Mouse (Mus musculus) thymus, adult 18-20 months (tissue): ENCODE results near the gene Padi2.

ENCODE experiments used
- DNase-seq, 2 experiments: peaks; one replicate each; pipeline ENCODE4 v3.0.0; 2022; ENCODE audit warnings: mixed read lengths in 2 of 2

The Padi2 gene

DNA sequence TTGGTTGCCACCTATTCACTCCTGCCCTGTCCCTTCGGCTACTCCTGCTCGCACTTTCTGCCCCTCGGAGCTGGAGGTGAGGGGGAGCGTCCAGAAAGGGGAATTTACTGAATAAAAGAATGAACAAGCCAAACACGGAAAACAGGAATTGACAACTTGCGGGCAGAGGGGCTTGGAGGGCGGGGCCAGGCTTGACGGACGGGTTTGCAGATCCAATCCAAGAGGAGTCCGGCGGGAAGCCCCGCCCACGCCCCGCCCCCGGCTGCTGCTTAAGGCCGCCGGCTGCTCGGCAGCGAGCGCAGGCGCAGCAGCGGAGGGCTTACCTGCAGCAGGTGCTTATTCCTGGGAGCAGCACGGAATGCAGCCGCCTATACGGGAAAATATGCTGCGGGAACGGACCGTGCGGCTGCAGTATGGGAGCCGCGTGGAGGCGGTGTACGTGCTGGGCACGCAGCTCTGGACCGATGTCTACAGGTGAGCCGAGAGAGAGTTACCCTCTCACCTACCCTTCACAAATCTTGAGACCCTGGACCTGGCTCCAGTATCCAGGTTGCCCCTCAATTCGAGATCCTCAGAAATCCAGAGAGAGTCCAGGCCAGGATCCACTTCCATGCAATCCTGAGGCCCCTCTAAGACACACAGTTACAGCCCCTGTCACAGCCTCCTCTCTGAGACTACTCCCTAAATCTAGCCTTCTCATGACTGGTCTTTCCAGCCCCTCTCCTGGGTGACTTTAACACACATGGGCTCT, at the start of gene Padi2:
Gene Padi2 (plus strand): TSS at position 269 of the 751 bp plus-strand sequence.
- peak; percentile 82 to 84 for DNase-seq

DNA sequence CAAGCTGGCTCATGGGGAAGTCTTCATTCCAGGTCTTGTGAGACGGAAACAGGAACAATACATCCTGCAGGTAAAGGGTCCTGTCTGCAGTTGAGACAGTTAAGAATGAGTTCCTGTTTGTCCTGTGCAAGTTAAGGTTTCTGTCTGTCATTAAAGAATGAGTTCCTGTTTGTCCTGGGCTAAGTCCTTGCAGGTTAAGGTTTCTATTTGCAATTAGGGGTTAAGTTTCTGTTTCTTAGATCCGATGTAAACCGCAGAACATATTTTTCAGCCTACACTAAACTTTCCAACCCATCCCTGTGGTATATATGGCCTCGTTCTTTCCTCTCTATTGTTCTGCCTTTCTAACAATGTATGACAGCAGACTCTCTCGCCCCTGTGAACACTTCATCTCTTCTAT, 49.1 kb upstream of the Padi2 start:
- no peak for DNase-seq

DNA sequence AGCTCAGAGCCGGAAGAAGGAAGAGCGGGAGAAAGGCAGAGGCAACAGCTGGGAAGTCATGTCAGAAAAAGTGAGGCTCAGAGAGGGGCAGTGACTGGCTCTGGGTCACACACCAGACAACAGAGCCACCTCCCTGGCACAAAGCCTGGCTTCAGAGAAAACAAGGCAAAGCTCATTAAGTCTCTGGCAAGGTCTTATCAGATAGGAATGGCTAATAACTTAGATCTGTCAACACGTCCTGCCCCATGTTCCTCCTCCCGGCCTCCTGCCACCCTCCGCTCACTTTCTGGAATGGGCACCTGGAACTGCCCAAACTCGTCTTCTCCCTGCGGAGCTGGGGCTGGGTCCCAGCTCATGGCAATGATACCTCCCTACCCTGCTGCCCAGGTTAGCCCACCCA, 48.3 kb upstream of the Padi2 start:
- DNase-seq: no peak

DNA sequence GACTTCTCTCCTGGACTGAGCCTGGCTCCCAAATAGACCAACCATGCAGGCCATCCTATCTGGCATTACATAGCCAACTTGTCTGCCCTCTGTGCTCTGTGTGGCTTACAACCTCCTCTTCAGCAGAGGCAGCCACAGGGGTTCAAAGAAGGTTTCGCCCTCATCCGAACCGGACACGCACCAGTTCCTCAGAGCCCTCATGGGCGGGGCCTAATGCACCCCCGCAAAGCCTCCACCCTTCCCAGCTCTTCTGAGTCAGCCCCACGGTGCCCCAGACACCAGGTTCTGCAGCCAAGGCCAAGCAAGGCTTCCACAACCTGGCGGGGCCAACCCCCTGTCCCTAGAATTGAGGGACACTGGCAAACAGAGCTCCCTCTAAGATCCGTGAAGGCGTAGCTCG, 46.9 kb upstream of the Padi2 start:
- DNase-seq: no peak

DNA sequence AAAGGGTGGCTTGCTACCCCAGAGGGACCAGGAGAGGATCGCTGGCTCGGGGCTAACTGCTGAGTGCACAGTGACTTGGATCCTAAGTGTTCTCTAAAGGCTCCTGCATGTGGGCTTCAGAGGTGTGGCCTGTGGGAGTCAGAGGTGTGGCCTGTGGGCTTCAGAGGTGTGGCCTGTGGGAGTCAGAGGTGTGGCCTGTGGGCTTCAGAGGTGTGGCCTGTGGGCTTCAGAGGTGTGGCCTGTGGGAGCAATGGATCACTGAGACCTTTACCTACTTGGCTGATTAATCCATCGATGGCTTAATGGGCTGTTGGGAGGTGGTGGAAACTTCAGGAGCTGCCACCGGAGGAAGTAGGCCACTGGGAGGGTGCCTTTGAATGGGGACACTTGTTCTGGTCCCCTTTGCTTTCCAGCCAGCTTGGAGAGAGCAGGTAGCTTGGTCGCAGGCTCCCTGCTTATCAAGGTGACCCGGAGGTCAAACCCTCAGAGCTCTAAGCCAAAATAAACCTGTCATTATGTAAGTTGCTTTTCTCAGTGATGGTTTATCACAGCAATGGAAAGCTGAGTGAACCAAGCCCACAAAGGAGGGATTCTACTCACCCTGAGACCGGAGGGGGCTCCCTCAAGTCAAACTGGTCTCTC, 45.9 kb upstream of the Padi2 start:
- no peak for DNase-seq

DNA sequence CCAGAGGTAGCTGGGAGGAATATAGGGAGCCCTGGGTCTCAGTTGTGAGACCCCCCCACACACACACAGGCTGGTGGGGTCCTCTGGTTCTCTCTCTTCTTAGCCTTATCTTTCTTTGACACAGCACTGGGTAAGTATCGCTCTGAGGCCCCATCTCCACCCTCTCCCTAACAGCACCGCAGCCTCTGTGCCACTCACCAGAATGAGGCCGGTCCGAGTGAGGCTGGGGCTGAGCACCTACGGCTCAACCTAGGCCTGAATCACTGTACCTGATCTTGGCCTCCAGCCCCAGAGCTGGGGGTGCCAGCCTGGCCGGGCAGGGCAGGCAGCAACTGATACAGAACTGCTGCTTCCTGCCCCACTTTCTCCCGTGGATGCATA, 45.4 kb upstream of the Padi2 start:
- no peak for DNase-seq

DNA sequence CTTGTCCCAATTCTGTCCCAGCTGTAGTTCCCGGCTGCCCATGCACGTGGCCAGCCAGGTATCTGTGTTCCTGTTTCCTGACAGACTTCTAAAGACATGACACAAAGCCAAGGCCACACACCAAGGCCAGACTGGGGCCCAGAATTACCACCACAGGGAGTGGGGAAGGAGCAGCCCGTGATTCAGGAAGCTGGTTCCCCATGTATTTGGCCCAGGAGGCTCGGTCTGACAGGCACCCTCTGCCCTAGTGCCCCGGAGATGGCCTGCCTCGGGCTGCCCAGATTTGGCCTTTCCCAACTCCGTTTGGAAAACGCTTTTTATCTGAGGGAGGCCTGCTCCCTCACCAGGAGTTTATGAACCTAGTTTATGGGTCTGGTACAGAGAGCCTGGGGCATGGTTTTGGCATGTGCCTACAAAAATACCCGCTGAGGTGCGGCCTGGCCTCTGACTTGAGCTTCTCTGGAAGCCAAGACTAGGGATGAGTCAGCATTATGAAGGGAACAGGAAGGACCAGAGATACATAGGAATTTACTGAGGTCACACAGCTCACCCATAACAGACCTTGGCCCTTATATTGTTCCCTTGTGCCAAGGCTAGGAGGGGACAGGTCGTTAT, 44.0 kb upstream of the Padi2 start:
- no peak for DNase-seq

DNA sequence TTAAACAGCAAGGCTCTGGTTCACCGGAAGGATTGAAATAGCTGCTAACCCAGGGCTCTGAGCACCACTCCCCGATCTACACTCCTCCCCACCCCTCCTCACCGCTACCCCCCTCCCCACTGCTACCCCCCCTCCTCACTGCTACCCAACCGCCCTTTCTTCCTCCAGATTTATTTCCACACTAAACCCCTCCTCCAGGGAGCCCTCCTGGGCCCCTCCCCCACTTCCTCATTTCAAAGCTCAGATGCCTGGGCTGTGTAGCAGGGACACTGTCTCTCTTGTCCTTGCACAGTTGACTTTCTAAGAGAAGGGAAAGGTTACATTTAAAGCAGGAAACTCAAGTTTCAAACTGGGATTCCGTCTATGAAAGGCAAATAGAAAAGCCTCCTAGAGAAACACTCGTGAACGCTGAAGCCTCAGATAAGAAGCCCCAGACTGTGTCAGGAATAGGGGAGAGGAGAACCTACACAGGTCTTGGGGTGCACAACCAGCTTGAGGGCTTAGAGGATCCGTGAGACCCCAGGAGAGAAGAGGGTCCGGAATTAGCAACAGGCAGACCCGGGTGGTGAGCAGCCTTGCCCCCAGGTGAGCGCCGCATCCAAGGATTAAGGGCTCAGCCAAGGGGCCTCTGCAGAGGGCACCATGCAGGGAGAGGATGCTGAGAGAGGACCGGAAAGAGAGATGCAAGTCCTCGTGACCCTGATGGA, 37.5 kb upstream of the Padi2 start:
- peak; percentile 21 to 56 for DNase-seq

DNA sequence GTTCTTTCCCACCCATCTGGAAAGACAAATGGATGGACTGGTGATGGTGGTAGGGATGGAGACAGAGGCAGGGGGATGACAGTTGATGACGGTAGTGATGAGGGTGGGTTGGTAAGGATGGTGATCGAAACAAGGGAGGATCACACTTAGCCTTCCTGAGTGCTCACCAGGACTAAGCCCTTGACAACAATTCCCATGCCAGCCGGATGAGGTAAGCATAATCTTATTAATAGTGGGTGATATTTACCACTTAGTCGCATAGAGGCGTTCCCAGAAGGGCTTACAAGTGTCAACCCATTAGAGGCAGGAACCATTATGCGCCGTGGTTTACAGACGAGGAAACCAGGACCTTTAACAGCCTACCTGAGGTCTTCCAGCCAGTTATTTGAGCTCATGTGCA, 36.2 kb upstream of the Padi2 start:
- no peak for DNase-seq

DNA sequence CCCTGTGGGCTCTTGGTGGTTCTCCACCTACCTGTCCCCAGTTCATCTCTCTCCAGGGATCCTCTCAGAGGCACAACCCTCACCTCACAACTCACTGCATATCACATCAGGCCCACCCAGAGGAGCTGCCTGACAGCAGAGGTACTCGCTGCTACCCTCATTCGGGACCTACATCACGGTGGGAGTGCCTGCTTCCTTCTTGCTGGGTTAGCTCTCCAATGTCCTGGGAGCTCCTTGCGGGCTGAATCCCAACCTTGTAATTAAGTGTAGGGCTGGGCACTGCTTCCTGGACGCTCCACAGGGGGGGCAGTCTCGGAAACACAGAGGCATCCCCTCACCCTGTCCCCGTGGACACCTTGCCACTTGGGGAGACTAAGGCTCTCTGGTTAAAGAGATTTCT, 35.3 kb upstream of the Padi2 start:
- no peak for DNase-seq

DNA sequence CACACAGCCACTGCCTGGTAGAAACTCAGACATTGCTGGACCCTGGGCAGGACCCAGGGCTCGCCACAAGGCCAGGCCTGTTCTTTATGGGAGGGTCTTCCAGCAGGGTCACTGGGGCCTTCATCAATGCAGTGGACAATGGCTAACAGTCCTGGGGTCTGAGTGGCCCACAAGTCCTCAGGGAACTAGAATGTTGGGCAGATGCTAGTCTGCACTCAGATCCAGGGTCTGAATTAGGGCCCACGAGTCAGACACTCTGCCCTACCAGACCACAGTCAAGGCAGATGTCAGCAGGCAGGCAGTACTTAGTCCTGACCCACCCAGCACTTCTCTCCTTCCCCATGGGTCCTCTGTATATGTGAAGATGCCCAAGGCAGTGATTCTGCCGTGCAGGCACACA, 34.8 kb upstream of the Padi2 start:
- DNase-seq: no peak

DNA sequence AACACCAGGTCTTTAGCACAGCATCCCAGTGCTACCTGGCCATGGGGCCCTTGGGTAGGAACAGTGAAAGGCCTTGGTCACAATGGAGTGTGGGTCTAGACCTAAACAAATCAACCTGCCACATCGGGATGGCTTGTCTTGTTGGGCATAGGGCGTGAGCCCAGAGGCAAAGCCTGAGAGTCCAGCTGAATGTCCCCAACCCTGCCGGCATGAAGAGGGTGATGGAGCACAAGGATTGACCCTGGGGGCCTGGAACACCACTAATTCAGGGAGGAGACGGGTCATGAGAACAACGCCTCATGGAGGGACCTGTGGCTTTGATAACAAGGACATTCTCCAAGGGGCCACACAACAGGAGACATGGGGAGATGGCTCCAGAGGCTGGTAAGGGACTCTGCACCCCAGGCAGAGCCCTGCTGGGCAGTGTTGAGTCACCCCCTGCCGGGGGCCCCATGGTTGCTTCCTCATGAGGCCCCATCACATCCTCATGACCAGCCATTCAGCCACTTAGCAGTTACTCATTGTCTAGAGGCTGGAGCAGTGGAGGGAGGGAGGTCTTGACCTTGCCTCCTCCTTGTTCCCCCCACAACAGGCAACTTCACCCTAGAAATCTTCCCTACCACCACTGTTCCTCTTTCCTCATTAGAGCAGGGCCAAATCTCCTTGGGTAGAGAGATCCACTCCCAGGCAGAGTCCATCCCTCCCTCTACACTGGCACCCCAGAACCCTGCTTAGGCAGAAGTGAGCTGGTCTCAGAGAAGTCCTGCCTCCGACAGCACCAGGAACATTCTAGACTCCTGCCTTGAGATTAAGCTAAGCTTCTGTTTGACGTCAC, 34.1 kb upstream of the Padi2 start:
- no peak for DNase-seq

DNA sequence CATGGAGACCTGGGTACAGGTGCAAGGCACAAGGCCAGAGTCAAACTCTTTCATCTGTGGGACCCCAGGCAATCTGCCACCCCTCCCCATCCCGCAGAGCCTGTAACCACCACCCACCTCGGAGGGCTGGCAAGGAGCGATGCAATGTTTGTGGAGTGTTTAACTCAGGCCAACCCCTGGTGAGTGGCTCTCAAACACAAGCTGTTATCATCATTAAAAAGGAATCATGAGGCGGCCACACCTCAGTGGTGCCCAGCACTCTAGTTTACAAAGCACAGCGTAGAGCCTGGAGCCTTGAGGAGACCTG, 33.5 kb upstream of the Padi2 start:
- DNase-seq: no peak

DNA sequence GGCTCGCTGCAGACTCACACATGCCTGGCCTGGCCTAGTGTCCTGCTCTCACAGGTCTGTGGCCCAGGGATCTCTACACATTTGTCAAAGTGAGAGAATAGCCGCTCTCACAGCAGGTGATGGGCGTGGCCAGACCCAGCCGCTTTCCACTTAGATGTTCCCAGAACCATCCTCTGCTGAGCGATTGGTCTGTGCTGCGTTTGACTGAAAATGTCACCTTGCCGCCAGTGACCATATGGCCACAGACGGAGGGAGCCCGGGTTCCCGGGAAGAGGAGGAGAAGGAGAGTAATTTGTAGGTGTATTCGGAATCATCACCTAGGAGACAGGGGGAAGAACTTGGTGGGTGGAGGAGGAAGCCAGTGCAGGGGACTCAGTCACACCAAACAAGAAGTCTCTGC, 33.1 kb upstream of the Padi2 start:
- no peak for DNase-seq

DNA sequence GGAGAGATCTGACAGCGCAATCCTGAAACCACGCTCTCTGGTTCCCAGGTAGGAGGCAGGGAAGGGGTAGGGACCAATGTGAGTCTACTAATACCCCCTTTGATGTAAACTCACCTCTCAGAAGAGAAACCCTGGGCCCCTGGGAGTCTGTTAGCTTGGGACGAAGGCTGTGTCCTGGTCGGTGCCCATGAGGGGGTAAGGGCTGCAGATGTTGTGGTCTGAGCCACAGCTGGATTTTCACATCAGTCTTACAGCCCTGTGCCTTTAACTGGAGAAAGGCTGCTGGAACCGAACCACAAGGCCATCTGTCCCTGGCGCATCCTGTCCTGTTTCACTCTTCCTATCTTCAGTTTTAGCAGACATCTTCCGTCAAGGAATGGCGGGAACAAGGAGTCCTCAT, 30.0 kb upstream of the Padi2 start:
- no peak for DNase-seq

DNA sequence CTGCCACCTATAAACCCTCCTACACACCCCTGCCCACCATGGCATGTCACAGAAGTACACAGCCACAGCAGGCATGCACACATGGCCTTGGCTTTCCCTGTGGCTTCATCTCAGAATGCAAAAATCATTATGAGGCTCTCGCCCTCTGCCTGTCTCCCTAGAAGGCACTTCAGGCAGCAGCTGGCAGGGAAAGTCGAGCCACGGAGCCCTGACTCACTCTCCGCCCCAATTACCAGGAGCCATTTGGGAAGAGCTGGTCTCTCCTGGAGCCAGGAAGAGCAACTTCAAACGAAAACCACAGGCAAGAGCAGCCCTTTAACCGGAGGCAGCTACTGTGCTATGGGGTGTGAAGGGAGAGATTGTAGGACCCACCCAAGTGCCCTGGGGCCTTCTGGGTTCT, 29.5 kb upstream of the Padi2 start:
- no peak for DNase-seq

DNA sequence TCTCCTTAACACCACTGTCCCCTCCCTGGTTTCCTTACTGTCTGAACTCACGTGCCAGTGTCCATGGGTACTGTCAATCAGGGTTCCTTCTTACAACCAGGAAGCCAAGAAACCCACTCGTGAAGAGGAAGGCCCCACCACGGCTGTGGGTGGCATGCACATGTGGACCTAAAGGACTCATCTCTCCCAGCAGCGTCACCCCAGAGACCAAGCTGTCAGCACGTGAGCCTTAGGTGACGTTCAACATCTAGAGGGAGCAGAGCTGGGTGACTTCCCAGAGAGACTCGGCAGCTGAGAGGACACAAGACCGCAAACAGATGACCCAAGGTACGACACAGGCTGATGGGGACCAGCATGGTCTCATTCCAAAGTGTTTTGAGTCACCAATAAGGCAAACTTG, 28.7 kb upstream of the Padi2 start:
- DNase-seq: no peak

DNA sequence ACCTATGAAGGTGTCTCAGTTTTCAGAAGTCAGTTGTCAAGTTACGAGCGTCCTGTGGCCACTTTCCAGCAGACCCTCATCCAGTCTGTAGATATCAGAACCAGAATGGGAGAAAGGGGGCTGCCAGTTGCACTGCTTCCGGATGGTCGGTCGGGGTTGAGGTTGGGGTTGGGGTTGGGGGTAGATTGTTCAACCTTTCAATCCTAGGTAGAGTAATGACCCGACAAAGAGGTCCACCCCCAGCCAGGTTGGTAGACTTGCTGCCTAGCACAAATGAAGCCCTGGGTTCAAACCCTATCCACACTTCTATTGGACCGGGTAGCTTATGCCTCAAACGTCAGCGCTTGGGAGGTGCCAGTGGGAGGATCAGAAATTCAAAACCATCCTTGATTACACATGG, 27.5 kb upstream of the Padi2 start:
- DNase-seq: no peak

DNA sequence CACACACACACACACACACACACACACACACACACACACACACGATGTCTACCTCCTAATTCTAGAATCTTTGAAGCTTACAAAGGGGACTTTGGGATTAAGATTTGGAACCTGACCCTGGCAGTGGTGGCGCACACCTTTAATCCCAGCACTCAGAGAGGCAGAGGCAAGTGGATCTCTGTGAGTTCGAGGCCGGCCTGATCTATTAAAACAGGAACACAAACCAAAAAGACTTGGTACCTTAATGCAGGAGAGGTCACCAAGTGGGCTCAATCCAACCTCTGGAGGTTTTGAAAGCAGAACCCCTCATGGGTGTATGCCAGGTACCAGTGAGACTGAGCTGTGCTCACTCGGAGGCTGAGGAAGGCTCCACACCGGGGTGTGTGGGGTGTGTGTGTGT, 27.0 kb upstream of the Padi2 start:
- no peak for DNase-seq

DNA sequence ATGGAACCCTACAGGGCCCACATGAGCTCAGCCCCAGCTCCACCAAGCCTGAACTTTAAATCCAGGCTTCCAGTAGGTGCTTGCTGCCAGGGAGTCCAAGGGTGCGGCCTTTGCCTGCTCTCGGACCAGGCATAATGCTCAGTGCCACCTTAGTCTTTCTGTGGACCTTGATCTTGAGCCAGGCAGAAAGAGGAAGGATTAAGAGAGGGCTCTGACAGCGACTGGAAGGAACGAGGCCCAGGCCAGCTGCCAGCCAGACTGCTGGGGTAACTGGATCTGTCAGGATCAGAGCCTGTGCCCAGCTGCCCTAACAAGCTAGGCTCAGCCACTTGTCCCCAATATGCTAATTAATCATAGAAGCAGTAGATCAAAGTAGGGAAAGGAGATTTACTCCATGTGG, 26.4 kb upstream of the Padi2 start:
- no peak for DNase-seq

DNA sequence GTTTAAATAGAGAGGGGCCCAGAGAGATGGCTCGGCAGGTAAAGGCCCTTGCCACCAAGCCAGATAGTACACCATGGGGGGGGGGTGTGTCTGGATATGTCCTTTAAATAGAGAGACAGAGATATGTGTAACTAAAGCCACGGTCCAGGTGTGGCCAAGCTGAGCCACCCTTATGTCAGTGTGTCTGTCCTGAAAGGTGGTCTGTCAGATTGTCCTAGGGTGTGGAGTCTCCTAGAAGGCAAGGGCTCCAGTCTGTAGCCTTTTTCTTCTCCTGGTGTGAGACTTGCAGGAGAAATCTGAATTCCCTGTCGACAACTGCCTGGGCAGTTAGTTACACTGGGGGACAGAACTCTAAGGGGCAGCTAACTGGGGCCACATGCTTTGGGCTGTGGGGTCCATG, 25.9 kb upstream of the Padi2 start:
- no peak for DNase-seq

DNA sequence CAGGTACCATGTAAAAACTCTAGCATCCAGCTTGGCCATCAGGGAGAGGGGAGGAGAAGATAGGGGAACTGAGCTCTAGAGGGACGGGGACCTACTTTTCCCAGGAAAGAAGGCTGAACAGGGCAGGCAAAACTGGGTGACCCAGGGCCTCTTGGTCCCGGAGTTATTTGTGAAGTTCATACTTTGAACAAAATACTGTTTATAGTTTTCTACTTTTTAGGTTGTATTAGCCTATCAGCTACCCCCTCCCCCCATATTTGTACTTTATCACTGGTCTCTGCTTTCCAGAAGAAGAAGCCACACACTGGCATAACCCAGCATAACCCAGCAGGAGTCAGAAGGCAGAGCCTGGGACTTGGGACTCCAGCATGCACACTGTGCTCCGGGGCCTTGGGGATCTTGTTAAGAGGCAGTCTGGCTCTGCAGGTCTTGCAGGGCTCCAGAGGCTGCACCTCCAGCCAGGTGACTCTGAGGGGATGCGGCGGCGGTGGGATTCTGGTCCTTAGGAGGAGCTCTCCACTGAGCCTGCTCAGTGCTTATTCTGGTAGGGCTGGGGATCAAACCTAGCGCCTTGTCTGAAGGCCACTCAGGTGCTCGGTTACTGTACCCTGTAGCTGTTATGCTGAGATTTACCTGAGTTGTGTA, 25.0 kb upstream of the Padi2 start:
- no peak for DNase-seq

DNA sequence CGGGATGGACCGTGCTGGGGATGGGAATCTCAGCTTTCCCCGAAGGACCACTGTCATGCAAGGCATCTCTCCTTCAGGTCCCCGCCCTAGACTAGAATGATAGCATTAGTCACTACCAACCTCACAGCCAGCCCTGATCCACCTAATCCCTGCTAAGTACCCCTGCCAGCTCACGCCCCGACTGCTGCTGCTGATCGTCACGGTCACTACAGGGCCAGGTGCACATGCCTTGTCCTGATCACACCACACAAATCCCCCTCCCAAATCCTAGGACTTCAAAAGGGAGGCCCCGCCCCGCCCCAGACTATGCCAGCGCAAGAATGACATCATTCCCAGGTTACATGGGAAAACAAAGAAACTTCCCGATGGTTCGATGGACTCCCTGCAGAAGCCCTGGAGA, 24.4 kb upstream of the Padi2 start:
- no peak for DNase-seq
